Mouse (Mus musculus): Measurements from ENCODE around the gene Hoxa2. TPM values are rescaled to one million over a fixed set of nuclear protein-coding genes. Genes with fewer than 3 reads are reported as not detected.

Gene Hoxa2
- total and polyA plus RNA-seq, 3 experiments, result 1.5 to 2.6 (median 1.7) TPM

DNA sequence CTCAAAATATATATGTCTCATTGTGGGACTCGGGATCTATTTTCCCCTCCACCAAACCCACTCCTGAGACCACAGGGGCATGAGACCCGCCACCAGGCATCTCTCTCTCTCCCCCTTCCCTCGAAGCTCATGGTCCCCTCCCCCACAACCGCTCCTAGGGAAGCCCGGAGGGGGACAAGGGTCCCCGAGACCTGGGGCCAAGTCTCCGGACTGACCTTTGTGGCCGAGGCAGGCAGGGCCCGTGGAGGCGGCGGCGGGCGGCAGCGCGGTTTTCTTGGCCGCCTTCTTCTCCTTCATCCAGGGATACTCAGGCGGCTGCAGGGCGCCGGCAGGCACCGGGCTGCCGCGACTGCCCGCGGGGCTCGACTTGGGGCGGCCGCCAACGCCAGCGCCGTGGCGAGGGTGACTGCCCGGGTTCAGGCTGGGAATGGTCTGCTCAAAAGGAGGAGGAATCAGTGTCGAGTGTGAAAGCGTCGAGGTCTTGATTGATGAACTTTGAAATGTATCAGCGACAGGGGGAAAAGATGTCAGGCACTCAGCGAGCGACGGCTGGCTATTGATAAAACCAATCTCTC lies 493 bp downstream of the Hoxa2 start:
- DNase-seq, result peak; percentile 65

- DNase-seq, result peak; percentile 55
Observed at GRCm38 (mm10) chr6:52163366-52164031, 1.1 kb downstream of the Hoxa2 start.

DNA sequence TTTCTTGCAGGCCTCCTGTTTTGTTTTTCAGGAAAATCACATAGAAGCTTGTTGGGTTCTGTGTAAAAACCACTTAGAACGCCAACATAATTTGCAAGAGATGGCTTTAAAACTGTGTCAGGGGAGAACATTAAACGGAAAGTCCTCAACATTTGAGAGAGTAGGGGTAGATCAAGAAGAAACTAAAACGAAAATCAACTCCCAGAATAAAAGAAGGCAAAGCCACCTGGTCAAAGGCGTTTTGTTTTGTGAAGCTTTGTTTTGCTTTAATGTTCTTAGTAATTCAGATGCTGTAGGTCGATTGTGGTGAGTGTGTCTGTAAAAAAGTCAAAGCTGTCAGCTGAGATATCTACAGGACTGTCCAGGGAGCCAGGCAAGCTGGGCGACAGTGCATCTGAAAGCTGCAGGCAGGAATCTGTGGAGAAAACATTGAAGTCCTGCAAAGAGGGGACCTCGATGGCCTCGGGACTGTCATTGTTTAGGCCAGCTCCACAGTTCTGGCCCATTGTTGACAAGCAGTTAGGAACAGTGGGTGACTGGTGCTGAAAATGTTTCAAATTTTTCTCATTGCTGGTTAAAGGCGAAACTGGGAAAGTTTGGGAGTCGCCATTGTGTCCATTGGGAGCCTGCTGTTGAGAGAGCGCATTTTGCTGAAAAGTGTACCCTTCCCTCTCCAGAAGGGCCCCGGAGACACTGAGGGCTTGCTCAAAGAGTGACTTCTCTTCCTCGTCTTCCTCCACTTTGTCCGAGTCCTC lies 1.8 kb downstream of the Hoxa2 start:
- DNase-seq, result peak; percentile 48

GRCm38 (mm10) chr6:52162093-52162380 lies 2.6 kb downstream of the Hoxa2 start:
- no peak for DNase-seq

DNA sequence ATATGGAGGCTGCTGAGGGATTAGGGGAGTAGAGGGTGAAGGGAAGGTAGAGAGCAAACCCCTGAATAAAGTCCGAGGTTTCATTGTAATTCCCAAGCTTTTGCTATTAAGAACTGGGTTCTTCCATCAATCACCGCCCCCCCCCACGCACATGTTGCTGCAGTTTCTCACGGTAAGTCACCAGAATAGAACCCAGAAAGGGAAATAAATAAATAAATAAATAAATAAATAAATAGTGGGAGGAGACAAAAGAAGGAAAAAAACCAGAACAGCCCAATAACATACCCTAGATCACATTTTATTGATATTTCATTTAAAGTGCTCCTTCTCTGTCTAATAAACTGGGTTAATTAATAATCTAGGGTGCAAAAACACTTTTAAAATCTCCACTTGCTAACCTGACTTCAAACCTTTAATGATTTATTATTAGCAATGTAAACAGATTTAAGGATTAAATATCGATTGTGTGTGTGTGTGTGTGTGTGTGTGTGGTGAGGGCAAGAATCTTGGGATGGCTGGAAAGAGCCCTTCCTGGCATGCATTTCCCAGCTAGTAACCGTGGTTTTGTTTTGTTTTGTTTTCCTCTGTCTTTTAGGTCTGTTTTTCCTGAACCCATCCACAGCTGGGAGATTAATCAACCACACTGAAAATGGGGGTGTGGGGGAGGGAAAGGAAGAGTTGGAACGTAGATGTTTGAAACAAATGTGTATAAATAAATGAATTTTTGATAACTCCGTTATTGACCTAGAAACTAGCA lies 3.1 kb downstream of the Hoxa2 start:
- peak; percentile 45 for DNase-seq

- peak; percentile 75 for DNase-seq
Observed at GRCm38 (mm10) chr6:52160511-52161335, 3.9 kb downstream of the Hoxa2 start.

- DNase-seq, result peak; percentile 68
Observed at GRCm38 (mm10) chr6:52159979-52160378, 4.7 kb downstream of the Hoxa2 start.

DNA sequence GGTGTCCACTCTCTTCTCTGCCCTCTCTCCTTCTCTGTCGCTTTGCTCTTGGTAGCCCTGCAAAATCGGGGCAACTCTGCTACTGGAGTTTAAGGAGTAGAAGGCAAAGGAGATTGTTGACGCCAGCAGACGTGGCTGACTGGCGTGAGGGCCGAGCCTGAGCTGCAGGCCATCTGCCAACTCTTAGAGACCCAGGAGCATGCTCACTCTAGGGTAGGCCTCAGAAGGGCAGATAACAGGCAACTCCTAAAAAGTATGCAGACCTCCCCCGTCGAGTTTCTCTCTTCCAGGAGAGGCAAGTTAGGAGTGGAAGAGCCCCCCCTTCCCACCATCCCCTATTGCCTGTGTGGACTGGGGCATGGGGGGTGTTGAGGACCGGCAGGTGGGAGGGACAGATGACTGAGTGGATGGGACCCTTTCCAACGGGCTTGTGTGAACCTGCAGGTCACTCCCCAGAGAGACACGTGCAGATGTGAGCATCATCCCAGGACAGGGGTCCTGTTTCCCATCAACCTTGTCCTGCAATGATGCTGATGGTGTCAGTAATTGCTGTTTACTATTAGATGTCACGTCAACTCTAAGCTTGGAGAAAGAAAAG lies 5.4 kb downstream of the Hoxa2 start:
- peak; percentile 70 for DNase-seq

DNA sequence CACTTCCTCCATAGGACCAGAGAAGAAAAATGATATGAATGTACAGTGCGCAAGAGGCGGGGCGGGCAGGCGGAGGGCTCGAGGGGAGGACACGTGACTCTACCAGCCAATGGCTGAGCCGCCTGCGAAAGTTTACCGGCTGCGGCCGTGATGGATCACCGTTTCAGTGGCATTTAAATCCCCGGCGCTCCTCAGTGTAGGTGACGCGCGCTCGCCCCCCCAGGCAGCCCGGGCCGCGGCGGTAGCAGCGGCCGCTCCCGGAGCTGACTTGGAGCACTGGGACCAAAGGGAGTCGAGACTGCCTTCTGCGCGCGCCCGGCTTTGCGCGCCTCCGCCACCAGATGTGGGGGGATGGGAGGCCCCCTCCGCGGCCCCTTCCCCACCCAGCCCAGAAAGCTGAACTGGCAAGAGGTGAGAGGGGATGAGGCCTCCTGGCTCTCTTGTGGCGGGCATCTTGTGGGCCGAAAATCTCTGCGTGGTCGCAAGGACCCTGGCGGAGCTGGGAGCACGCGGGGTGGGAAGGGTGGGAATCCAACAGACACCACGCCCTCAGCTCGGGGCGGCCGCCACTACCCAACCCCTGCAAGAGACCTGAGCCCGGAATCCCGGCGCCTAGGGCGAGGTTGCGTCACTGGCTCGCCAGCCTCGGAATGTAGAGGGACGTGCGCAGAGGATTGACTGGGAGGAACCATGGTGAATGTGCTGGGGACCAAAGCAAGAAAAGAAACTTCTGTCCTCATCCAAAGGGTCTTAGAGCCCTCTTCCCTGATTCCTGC lies 6.2 kb downstream of the Hoxa2 start, which contains the start of gene Hoxa1:
Gene Hoxa1, minus strand, starts transcription at position 42 of the 776 bp plus-strand sequence.
- peak; percentile 93 for DNase-seq

GRCm38 (mm10) chr6:52157466-52158275 lies 7.0 kb downstream of the Hoxa2 start:
- no peak for DNase-seq

DNA sequence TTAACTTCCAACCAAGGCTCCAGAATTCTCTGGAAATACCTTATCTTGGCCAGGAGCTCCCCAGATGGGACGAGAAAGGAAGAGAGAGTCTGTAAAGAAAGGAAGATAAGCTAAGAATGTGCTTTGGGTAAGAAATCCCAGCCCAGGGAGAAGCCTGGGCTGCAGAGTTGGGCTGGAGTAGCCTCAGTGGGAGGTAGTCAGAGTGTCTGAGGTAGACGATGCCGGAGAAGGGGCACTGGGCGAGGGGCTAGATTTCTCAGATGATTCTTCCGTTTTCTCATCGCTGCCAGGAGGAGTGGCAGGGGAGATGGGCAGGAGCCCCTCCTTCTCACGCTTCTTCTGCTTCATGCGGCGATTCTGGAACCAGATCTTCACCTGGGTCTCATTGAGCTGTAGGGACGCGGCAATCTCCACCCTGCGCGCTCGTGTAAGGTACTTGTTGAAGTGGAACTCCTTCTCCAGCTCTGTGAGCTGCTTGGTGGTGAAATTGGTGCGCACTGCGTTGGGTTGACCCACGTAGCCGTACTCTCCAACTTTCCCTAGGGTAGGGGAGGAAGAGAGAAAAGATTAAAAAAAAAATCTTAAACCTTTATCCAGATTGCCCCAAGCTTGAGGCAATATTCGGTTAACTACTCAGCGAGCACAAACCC lies 8.0 kb downstream of the Hoxa2 start:
- no peak for DNase-seq

DNA sequence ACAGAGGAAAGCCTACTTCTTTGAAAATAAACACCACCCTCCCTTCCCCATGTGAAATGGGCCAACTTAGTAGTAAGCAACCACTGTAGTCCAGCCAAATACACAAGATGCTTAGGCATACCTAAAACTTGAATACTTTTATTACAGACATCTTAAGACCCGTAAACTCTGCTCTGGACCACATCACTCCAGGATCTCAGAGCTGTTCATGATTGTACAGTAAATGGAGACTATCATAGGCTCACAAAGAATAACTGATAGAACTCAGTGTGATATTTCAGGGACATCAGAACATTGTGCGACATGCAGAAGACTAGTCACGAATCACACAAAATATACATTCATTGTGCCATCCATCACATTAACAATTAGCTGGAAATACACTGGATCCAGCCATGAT lies 9.2 kb downstream of the Hoxa2 start:
- DNase-seq, result no peak

DNA sequence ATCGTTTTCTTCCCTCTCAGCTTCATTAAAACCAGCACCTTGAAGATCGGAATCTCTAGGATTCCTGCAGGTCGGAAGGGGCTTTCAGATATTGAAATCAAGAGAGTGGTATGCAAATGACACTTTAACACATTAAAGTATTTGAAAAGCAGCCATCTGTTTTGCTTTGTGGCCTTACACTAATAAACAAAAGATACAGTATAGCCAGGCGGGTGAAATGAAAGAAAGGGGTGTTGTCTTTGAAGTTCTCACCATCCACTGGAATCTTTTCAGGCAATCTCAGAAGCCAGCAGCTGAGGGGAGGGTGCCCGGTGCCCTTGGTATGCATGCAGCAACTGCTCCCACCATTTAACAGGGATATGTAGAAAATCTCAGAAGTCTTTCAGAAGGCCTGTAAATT lies 10.6 kb downstream of the Hoxa2 start:
- no peak for DNase-seq

- DNase-seq, result no peak
Observed at GRCm38 (mm10) chr6:52153270-52153669, 11.4 kb downstream of the Hoxa2 start.

GRCm38 (mm10) chr6:52152226-52153193 lies 12.1 kb downstream of the Hoxa2 start:
- no peak for DNase-seq

- DNase-seq, result no peak
Observed at GRCm38 (mm10) chr6:52151571-52151970, 13.1 kb downstream of the Hoxa2 start.

GRCm38 (mm10) chr6:52150401-52150966 lies 14.1 kb downstream of the Hoxa2 start:
- no peak for DNase-seq
